7 mouse cellular contexts compared by ENCODE assay signal in genomic region chr11:120280281-120280773, GRCm38 (mm10). TPM values are rescaled to one million over a fixed set of nuclear protein-coding genes. Genes with fewer than 3 reads are reported as not detected.
A peak's percentile ranks its signal among the peaks of the same experiment; 100 is the strongest.
DNase-seq lines count a peak whose midpoint lies in the region; ATAC-seq and TF ChIP-seq lines count a peak whose summit lies in the region.

No protein-coding gene starts in this region.

- TF ChIP-seq CTCF in ES-Bruce4 (IDR thresholded peaks at IDR 0.05; ENCODE audit: low read depth, low read length), result peak; percentile 70
- TF ChIP-seq CTCF in cerebellum, adult 2 months (IDR thresholded peaks at IDR 0.05; ENCODE audit: borderline replicate concordance, insufficient read depth, low read depth, low read length), result peak; percentile 73; the same call in 1 of the 2 replicates
- TF ChIP-seq CTCF in forebrain, postnatal 0 days (IDR thresholded peaks at IDR 0.05; ENCODE audit: low read depth), result peak; percentile 69
- peak; percentile 70 for TF ChIP-seq CTCF in stomach, postnatal 0 days (IDR thresholded peaks at IDR 0.05; ENCODE audit: low read depth)

- no peaks in the 10 kb centered on the region for H3K27me3 ChIP-seq in ES-Bruce4 (ENCODE audit: control insufficient read depth, insufficient read depth, low read length, poor library complexity, severe bottlenecking)
- H3K27me3 ChIP-seq in cerebellum, adult 2 months (ENCODE audit: control insufficient read depth, insufficient read depth, low read length), result no peaks in the 10 kb centered on the region
- no peaks in the 10 kb centered on the region for H3K27me3 ChIP-seq in forebrain, postnatal 0 days (ENCODE audit: insufficient read depth, low read length)
- no peaks in the 10 kb centered on the region for H3K27me3 ChIP-seq in kidney, embryonic 16.5 days (ENCODE audit: insufficient read depth, low read length)
- H3K27me3 ChIP-seq in stomach, postnatal 0 days (ENCODE audit: control insufficient read depth, insufficient read depth, low read length), result no peaks in the 10 kb centered on the region

- H3K27ac ChIP-seq in ES-Bruce4 (ENCODE audit: insufficient read depth, low read length), result no peak overlapping the region
- no peak overlapping the region for H3K27ac ChIP-seq in cerebellum, adult 2 months (ENCODE audit: insufficient read depth, low read length)
- H3K27ac ChIP-seq in forebrain, postnatal 0 days (ENCODE audit: low read depth, low read length), result peak overlapping the region; percentile 16
- 0 out of 2 replicates have a peak overlapping the region, but pooled peaks have one; percentile 59 for H3K27ac ChIP-seq in kidney, embryonic 16.5 days (ENCODE audit: low read length)
- no peak overlapping the region; the same call in 1 of the 2 replicates for H3K27ac ChIP-seq in stomach, postnatal 0 days (replicated peaks)

- ATAC-seq in forebrain, postnatal 0 days, result peak; percentile 76
- ATAC-seq in kidney, embryonic 16.5 days (ENCODE audit: low FRiP score, low TSS enrichment), result peak; percentile 66
- peak; percentile 66 for ATAC-seq in megakaryocyte, adult 5-6 weeks (ENCODE audit: poor library complexity, severe bottlenecking)
- ATAC-seq in stomach, postnatal 0 days (ENCODE audit: low FRiP score, low TSS enrichment), result no peak

- H3K9ac ChIP-seq in ES-Bruce4 (ENCODE audit: low read depth, poor library complexity, severe bottlenecking), result no peak overlapping the region
- no peak overlapping the region for H3K9ac ChIP-seq in forebrain, postnatal 0 days
- no peak overlapping the region for H3K9ac ChIP-seq in kidney, embryonic 16.5 days (replicated peaks; ENCODE audit: low read length)
- no peak overlapping the region for H3K9ac ChIP-seq in stomach, postnatal 0 days (ENCODE audit: low read length)

- 0 out of 2 replicates have a peak, but pooled peaks cover 3% of the 10 kb centered on the region for H3K36me3 ChIP-seq in ES-Bruce4 (ENCODE audit: control insufficient read depth, insufficient read depth, low read length, poor library complexity, severe bottlenecking)
- peaks cover 73% of the 10 kb centered on the region for H3K36me3 ChIP-seq in forebrain, postnatal 0 days (ENCODE audit: insufficient read depth)
- peaks cover 68% of the 10 kb centered on the region for H3K36me3 ChIP-seq in kidney, embryonic 16.5 days (ENCODE audit: insufficient read depth, low read length)
- peaks cover 29% of the 10 kb centered on the region for H3K36me3 ChIP-seq in stomach, postnatal 0 days (ENCODE audit: control insufficient read depth, insufficient read depth, low read length)

- peak overlapping the region; percentile 21; the same call in 1 of the 2 replicates for H3K4me2 ChIP-seq in forebrain, postnatal 0 days (ENCODE audit: low read depth)
- no peak overlapping the region for H3K4me2 ChIP-seq in kidney, embryonic 16.5 days (replicated peaks; ENCODE audit: low read depth, low read length)
- no peak overlapping the region for H3K4me2 ChIP-seq in stomach, postnatal 0 days (replicated peaks; ENCODE audit: low read depth)

- WGBS in cerebellum, adult 2 months, result 33% methylated on average over 25 of the region's 25 CpGs
- WGBS in forebrain, postnatal 0 days, result 14% methylated on average over 25 of the region's 25 CpGs
- WGBS in kidney, embryonic 16.5 days, result 41% methylated on average over 25 of the region's 25 CpGs
- WGBS in stomach, postnatal 0 days, result 84% methylated on average over 25 of the region's 25 CpGs

- no peak for TF ChIP-seq POLR2A in ES-Bruce4 (IDR thresholded peaks at IDR 0.05; ENCODE audit: insufficient read depth, low read length)
- TF ChIP-seq POLR2A in cerebellum, adult 2 months (IDR thresholded peaks at IDR 0.05; ENCODE audit: borderline replicate concordance, insufficient read depth, low read length), result no peak

- peak; percentile 24 for DNase-seq in A20 (ENCODE audit: low read depth, low spot score)
- DNase-seq in cerebellum, adult 2 months, result peak; percentile 74 to 79
- peak; percentile 71 for DNase-seq in forebrain, postnatal 0 days
- DNase-seq in stomach, postnatal 0 days (ENCODE audit: low spot score), result peak; percentile 52

- no peak overlapping the region for H3K4me3 ChIP-seq in ES-Bruce4 (ENCODE audit: low read depth, low read length)
- H3K4me3 ChIP-seq in cerebellum, adult 2 months (replicated peaks; ENCODE audit: insufficient read depth, low read depth, low read length), result no peak overlapping the region
- H3K4me3 ChIP-seq in forebrain, postnatal 0 days (ENCODE audit: low read depth, low read length), result no peak overlapping the region
- no peak overlapping the region for H3K4me3 ChIP-seq in kidney, embryonic 16.5 days (ENCODE audit: low read length)
- H3K4me3 ChIP-seq in stomach, postnatal 0 days (ENCODE audit: low read depth, low read length), result no peak overlapping the region

- TF ChIP-seq EP300 in ES-Bruce4 (IDR thresholded peaks at IDR 0.05; ENCODE audit: insufficient read depth, low read depth, low read length), result no peak
- TF ChIP-seq EP300 in stomach, postnatal 0 days (optimal IDR thresholded peaks at IDR 0.05), result no peak

- no peaks in the 10 kb centered on the region for H3K4me1 ChIP-seq in ES-Bruce4 (ENCODE audit: control insufficient read depth, insufficient read depth, low read length)
- H3K4me1 ChIP-seq in cerebellum, adult 2 months (ENCODE audit: control insufficient read depth, insufficient read depth, low read length), result peaks cover 22% of the 10 kb centered on the region
- peaks cover 10% of the 10 kb centered on the region; the same call in 1 of the 2 replicates for H3K4me1 ChIP-seq in forebrain, postnatal 0 days (ENCODE audit: insufficient read depth)
- H3K4me1 ChIP-seq in kidney, embryonic 16.5 days (ENCODE audit: insufficient read depth, low read length), result peaks cover 23% of the 10 kb centered on the region
- no peaks in the 10 kb centered on the region for H3K4me1 ChIP-seq in stomach, postnatal 0 days (replicated peaks; ENCODE audit: control insufficient read depth, insufficient read depth)

- no peaks in the 10 kb centered on the region for H3K9me3 ChIP-seq in ES-Bruce4 (replicated peaks; ENCODE audit: control insufficient read depth, insufficient read depth, low read length, poor library complexity, severe bottlenecking)
- H3K9me3 ChIP-seq in forebrain, postnatal 0 days (ENCODE audit: low read length), result no peaks in the 10 kb centered on the region
- no peaks in the 10 kb centered on the region for H3K9me3 ChIP-seq in kidney, embryonic 16.5 days (ENCODE audit: low read length)
- no peaks in the 10 kb centered on the region for H3K9me3 ChIP-seq in stomach, postnatal 0 days (ENCODE audit: control insufficient read depth, low read length)

RNA-seq across cellular contexts. Expression of gene Bahcc1, which starts 47.6 kb away (rescaled TPM):
- 21.2 and 21.6 TPM in 2 replicates for polyA plus RNA-seq in ES-Bruce4 (2011; ENCODE audit: insufficient read depth, insufficient read length, low read depth, missing spikeins)
- polyA plus RNA-seq in cerebellum, adult 2 months (2012; rRNA removed), result 17.0 and 17.6 TPM in 2 replicates
- 19.3 and 26.5 TPM in 2 replicates for total RNA-seq in forebrain, postnatal 0 days (2014; rRNA removed)
- 3.9 and 6.5 TPM in 2 replicates for polyA plus RNA-seq in forebrain, postnatal 0 days (2015; fragmentation: Nextera tagmentation; extraction: Ambion mirVana)
- 13.2 and 14.2 TPM in 2 replicates for polyA plus RNA-seq in kidney, embryonic 16.5 days (2015; fragmentation: Nextera tagmentation; extraction: Ambion mirVana)
- 3.1 and 4.4 TPM in 2 replicates for total RNA-seq in megakaryocyte, adult 5-6 weeks (2015)
- total RNA-seq in megakaryocyte, adult 5-6 weeks (2017), result 1.3 and 1.7 TPM in 2 replicates
- 2.7 and 2.9 TPM in 2 replicates for polyA plus RNA-seq in stomach, postnatal 0 days (2015; fragmentation: Nextera tagmentation; extraction: Ambion mirVana)

Comparison
In these comparisons a context has a peak if more than half of its experiments do, and no peak if none do; other contexts are left out.
1. DNase-seq: peak in every context shown above with its lines; median percentile 76 in cerebellum, adult 2 months; 71 in forebrain, postnatal 0 days; 52 in stomach, postnatal 0 days; 24 in A20.
2. H3K27ac ChIP-seq: peak in forebrain, postnatal 0 days (single experiment) and kidney, embryonic 16.5 days (single experiment); none in ES-Bruce4 (single experiment), cerebellum, adult 2 months (single experiment) and stomach, postnatal 0 days (single experiment).
3. Peak in every context shown above with its lines, with median percentiles within 50 percentile points of each other: CTCF ChIP-seq.